Mouse (Mus musculus) heart, embryonic 16.5 days (tissue): ENCODE data around the gene Smug1. TPM values are rescaled to one million over a fixed set of nuclear protein-coding genes. Genes with fewer than 3 reads are reported as not detected.
A peak's percentile ranks its signal among the peaks of the same experiment; 100 is the strongest.

ENCODE experiments used
- ATAC-seq: fragments of 200-750 bp; cut with Nextera tagmentation; replicated peaks from 2 replicates; pipeline ENCODE4 v1.8.0; 2017; ENCODE audit warnings: moderate number of reproducible peaks; ENCODE audit not compliant: insufficient read depth, low FRiP score; ENCODE audit errors: extremely low read depth
- H3K27ac ChIP-seq: fragments of 300-500 bp; sonication (generic); 2 replicates; pipeline ENCODE4 v1.5.1; 2014; ENCODE audit warnings: mild to moderate bottlenecking, low read length, control low read depth, moderate library complexity
- H3K27me3 ChIP-seq: fragments of 300-500 bp; sonication (generic); 2 replicates; pipeline ENCODE4 v1.6.1; 2014; ENCODE audit warnings: low read length, mixed read lengths; ENCODE audit not compliant: control insufficient read depth, insufficient read depth
- H3K36me3 ChIP-seq: fragments of 300-500 bp; sonication (generic); 2 replicates; pipeline ENCODE4 v1.6.1; 2014; ENCODE audit not compliant: control insufficient read depth, insufficient read depth
- H3K4me1 ChIP-seq: fragments of 300-500 bp; sonication (generic); 2 replicates; pipeline ENCODE4 v1.6.1; 2014; ENCODE audit warnings: low read length, mixed read lengths; ENCODE audit not compliant: control insufficient read depth, insufficient read depth
- H3K4me2 ChIP-seq: fragments of 300-500 bp; sonication (generic); 2 replicates; pipeline ENCODE4 v1.6.1; 2014; ENCODE audit warnings: low read depth, mild to moderate bottlenecking, control low read depth, low read length
- H3K4me3 ChIP-seq: fragments of 300-500 bp; sonication (generic); 2 replicates; pipeline ENCODE4 v1.5.1; 2014; ENCODE audit warnings: mild to moderate bottlenecking, control low read depth, low read length
- H3K9ac ChIP-seq: fragments of 300-500 bp; sonication (generic); 2 replicates; pipeline ENCODE4 v1.6.1; 2014; ENCODE audit warnings: low read length, control low read depth
- H3K9me3 ChIP-seq: fragments of 300-500 bp; sonication (generic); replicated peaks from 2 replicates; pipeline ENCODE4 v1.6.1; 2016; ENCODE audit warnings: low read length; ENCODE audit not compliant: control insufficient read depth
- WGBS: fragments of 180-500 bp; shearing (Covaris S2); extraction: QIAGEN DNeasy Blood & Tissue Kit; methylation state at CpG from one replicate; pipeline ENCODE4 v1.1.7; 2014; 5-methylcytosine and 5-hydroxymethylcytosine counted together
- polyA plus RNA-seq: library from polyadenylated mRNA; unstranded; fragments of >200 nt; fragmentation: Nextera tagmentation; extraction: Ambion mirVana; gene quantifications from 2 replicates; pipeline ENCODE4 v1.2.1, GENCODE M21; 2015

The Smug1 gene
- polyA plus RNA-seq, 1 experiment from 2014 or later = 14.9 TPM

DNA sequence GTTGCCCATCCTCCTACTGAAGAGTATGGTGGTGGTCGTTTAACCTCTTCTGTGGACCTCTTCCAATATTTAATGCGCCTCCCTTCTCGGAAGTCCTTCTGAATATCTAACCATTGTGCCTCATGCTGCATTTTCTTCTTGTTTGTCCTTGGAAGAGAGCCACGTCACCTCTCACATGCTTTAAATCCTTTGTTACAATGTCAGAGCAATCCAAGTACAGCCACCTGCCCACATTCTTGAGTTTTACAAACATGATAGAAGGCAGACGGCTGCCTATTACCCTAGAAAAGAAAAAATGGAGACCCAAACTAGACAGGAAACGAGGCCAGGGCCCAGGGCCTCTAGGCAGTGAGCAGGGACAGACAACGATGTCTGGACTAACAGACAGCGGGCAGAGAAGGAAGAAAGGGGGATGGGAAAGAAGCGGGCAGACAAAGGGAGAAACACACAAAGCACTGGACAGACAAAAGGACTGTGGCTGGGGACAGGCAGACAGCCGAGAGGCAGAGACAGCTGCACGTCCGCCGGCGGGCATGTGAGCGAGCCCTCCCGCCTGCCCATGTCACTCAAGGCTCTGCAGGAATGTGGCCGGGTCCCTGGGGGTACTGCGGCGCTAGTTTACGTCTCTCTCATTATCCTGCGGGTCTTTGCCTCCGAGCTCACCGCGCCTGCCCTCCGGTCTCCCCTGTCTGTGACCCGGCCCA is 2.9 kb upstream of the Smug1 start:
- Histone ChIP-seq H3K4me1 (peaks cover 16% of the 10 kb centered on the region), H3K27ac (no peak overlapping the region), H3K36me3 (no peaks in the 10 kb centered on the region), H3K4me2 (peak overlapping the region; percentile 88), H3K9ac (no peak overlapping the region), H3K9me3 (no peaks in the 10 kb centered on the region), H3K4me3 (peak overlapping the region; percentile 50), H3K27me3 (peaks cover 87% of the 10 kb centered on the region)
- ATAC-seq = no peak
- WGBS = 5% methylated on average over 26 of the region's 26 CpGs

DNA sequence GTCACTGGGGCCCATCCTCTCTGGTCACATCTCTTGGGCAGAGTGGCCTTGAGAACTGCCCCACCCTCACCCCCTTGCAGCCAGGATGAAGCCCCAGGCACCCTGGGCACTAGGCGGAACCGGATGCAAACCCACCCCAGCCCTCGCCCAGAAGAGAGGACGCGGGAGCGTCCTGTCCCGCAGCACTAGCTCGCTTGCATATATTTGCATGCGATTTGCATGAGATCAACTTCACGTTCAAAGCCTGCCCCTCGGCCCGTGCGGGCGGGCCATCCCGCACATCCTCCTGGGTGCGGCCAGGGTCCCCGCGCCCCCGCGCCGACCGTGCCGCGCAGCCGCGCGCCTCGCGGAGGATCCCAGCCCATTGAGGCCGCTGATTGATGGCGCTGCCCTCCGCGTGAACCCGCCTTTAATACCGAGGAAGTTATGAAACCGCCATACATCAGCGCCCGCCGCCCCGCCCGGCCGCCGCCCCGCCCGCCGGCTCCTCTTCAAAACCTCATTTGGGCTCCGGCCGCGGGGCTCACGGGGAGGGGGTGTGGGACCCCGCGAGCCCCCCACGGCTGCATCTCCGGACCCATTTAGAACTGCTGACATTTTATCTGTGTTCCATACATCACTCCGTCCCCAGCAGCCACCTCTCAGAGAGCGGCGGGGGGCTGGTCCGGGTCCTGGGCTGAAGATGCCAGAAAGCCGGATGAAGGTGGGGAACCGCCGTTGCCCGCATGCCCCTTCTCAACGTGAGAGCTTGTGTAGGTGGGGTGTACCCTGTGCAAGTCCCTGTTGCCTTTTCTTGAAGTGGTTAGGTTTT is 2.1 kb upstream of the Smug1 start:
- ATAC-seq = no peak
- WGBS = 1% methylated on average over 61 of the region's 63 CpGs

DNA sequence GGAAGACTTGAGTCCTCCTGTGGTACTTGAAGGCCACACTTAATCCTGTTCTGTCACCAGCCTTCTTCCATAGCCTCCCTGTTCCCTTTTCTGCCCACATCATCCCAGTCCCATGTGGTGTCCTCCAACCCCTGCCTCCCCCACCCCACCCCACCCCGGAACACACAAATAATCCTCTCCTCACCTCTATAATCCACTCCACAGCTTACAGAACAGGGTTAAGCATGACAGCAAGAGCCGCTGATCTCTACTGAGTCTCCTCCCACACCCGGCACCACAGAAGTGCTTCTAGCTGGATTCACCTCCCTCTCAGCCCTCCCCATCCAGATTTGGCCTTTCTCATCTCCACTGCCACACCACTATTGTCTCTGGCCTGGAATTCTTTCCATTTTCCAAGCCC is 894 bp upstream of the Smug1 start:
- Histone ChIP-seq H3K36me3 (no peaks in the 10 kb centered on the region), H3K4me2 (no peak overlapping the region), H3K4me3 (no peak overlapping the region), H3K9me3 (no peaks in the 10 kb centered on the region), H3K4me1 (peaks cover 20% of the 10 kb centered on the region), H3K27ac (no peak overlapping the region), H3K27me3 (peaks cover 68% of the 10 kb centered on the region), H3K9ac (no peak overlapping the region)
- 18% methylated on average over 3 of the region's 3 CpGs for WGBS
- no peak for ATAC-seq

More for the DNA sequence above, 2.1 kb upstream of the Smug1 start:
- Histone ChIP-seq H3K9ac (peak overlapping the region; percentile 32), H3K4me3 (peak overlapping the region; percentile 50), H3K27ac (no peak overlapping the region), H3K27me3 (peaks cover 80% of the 10 kb centered on the region), H3K36me3 (no peaks in the 10 kb centered on the region), H3K9me3 (no peaks in the 10 kb centered on the region), H3K4me2 (peak overlapping the region; percentile 88), H3K4me1 (peaks cover 16% of the 10 kb centered on the region)

DNA sequence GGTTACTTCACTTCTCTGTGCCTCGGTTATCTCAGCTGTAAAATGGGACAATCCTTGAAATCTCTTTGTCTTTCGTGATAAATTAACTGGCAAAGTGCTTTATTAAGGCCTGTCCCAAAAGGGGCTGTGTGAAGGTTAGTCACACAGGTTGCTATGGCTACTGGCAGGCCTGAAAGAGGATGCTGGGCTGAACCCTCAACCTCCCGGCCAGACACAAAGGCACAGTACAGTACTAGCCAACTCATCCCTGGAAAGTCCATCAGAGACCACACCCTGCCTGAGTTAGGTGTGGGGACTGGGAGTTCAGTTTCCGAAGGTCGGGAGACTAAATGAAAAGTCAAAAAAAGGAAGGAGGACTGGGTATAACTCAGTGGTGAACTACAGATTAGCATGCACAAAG is 968 bp downstream of the Smug1 start:
- Histone ChIP-seq H3K4me1 (peaks cover 24% of the 10 kb centered on the region), H3K4me2 (no peak overlapping the region), H3K4me3 (no peak overlapping the region), H3K36me3 (no peaks in the 10 kb centered on the region), H3K9me3 (no peaks in the 10 kb centered on the region), H3K27me3 (peaks cover 50% of the 10 kb centered on the region), H3K27ac (no peak overlapping the region), H3K9ac (no peak overlapping the region)
- no peak for ATAC-seq
- whole genome bisulfite sequencing = 33% methylated on average over 5 of the region's 5 CpGs

DNA sequence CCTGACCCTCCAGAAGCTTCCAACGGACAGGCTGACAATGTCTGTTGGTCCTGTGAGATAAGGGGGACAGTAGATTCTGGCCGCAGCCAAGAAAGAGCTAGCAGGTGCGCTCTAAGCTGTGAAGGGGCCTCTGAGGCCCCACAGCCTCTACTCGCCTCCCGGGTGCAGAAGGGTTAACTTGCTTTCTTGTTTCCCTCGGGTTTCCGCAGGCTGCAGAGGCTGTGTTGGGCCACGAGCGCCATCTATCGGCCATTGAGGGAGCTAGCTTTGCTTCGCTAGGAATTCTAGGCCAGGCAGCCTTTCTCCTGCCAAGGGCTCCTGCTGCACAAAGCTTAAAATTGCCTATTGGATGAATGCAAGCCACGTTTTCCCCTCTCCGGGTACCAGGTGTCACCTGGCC is 1.5 kb downstream of the Smug1 start:
- H3K27me3 ChIP-seq = peaks cover 44% of the 10 kb centered on the region
- H3K9me3 ChIP-seq = no peaks in the 10 kb centered on the region
- H3K4me1 ChIP-seq = peaks cover 24% of the 10 kb centered on the region
- H3K9ac ChIP-seq = no peak overlapping the region
- H3K4me2 ChIP-seq = no peak overlapping the region
- no peak overlapping the region for H3K27ac ChIP-seq
- under 1% methylated on average over 13 of the region's 13 CpGs for WGBS
- no peak overlapping the region for H3K4me3 ChIP-seq
- H3K36me3 ChIP-seq = no peaks in the 10 kb centered on the region
- ATAC-seq = peak; percentile 46; the same call in 1 of the 2 replicates

DNA sequence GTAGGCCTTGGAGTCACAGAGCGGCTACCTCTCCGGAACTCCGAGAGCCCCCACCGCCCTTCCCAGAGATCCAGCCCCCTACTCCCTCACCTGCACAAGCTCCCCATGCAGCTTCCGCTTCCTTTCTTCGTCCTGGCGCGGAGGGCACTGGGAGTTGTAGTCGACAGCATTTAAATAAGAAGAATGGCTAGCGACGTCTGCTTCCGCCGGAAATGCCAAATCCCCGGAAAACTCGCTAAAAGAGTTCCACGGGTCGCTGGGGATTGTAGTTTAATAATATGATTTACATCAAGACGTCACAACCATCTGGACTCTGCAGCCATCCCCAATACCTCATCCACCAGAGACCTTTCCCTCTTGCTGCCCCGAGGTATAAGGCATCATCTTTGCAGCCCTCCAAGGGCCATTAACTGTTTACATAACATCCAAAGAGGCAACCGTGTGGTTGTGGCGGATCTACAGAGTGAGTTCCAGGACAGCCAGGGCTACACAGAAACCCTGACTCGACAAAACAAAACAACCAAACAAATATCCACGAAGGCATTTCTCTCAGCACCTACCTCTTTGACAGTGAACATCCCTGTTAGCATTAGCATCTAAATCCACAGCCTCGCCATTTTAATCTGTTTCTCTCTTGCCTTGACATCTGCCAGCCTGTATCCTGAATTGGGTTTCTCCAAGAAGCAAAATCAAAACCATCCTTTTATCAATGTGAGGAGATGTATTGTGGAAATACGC is 3.5 kb downstream of the Smug1 start:
- no peak overlapping the region for H3K27ac ChIP-seq
- H3K27me3 ChIP-seq = peaks cover 25% of the 10 kb centered on the region
- H3K4me3 ChIP-seq = peak overlapping the region; percentile 90
- WGBS = 8% methylated on average over 25 of the region's 25 CpGs
- peak overlapping the region; percentile 85 for H3K4me2 ChIP-seq
- peak overlapping the region; percentile 85 for H3K9ac ChIP-seq
- no peaks in the 10 kb centered on the region for H3K36me3 ChIP-seq
- peaks cover 10% of the 10 kb centered on the region for H3K4me1 ChIP-seq
- peak; percentile 83 for ATAC-seq
- H3K9me3 ChIP-seq = no peaks in the 10 kb centered on the region

DNA sequence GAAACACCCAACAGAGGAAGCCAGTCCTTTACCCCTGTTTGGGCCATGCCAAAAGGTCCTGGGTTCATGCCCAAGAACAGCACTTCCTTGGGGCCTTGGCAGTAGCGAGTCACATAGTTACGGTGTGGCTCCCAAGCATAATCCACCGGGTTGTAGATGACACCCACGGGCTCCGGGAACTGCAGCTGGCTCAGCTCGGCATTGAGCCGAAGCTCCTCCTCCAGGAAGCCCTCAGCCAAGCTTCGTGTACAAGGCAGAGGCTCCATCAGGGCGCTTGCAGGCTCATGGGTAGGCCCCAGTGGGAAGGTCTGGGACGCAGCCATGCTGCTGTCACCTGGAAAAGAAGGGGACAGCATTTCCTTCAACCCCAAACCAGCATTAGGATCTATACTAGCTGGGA is 9.3 kb downstream of the Smug1 start:
- Histone ChIP-seq H3K27me3 (peaks cover 2% of the 10 kb centered on the region; the same call in 1 of the 2 replicates), H3K4me2 (no peak overlapping the region), H3K9me3 (no peaks in the 10 kb centered on the region), H3K9ac (no peak overlapping the region), H3K27ac (no peak overlapping the region), H3K4me3 (no peak overlapping the region), H3K4me1 (peaks cover 3% of the 10 kb centered on the region), H3K36me3 (peaks cover 5% of the 10 kb centered on the region; the same call in 1 of the 2 replicates)
- no peak for ATAC-seq
- 66% methylated on average over 10 of the region's 10 CpGs for WGBS

DNA sequence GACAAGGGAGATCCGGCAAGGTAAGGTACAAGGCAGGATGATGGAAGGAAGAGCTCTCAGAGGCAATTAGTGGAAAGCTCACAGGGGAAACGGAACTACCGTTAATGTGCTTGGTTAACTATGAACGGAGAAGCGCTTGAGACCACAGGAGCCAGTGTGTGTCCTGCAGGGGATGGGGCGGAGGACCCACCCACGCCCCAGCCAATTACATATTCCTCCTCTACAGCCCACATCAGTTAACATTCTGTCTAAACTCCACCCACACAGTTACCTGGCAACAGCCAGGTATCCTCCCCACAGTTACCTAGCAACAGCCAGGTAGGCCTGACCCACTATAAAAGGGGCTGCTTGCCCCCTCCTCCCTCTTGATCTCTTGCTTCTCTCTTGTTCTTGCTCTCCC is 10.0 kb downstream of the Smug1 start:
- no peak for ATAC-seq
- Histone ChIP-seq H3K9ac (no peak overlapping the region), H3K9me3 (no peaks in the 10 kb centered on the region), H3K27ac (no peak overlapping the region), H3K27me3 (peaks cover 2% of the 10 kb centered on the region; the same call in 1 of the 2 replicates), H3K4me3 (no peak overlapping the region), H3K4me1 (no peaks in the 10 kb centered on the region), H3K36me3 (peaks cover 5% of the 10 kb centered on the region; the same call in 1 of the 2 replicates), H3K4me2 (no peak overlapping the region)
- WGBS = 71% methylated on average over 7 of the region's 7 CpGs
